Comparison of ENCODE assay signal across 12 mouse cellular contexts in genomic region chr14:58976791-58977190, GRCm38 (mm10).
"Had no signal": no experiment of that assay in that cellular context is flagged by ENCODE, and none has a peak within 500 bp of the region (broad histone marks: within the 10 kb centered on the region; RNA-seq: fewer than 3 reads in every experiment).

No protein-coding gene starts in this region.

- DNase-seq: retina, postnatal 1 day; right cerebral cortex, adult 18-20 months; right cerebral cortex, postnatal 14 days; right cerebral cortex, postnatal 25 days; right cerebral cortex, postnatal 4 days; spleen, adult 18-20 months; thymus, adult 18-20 months; thymus, adult 2 months; thymus, postnatal 14 days; thymus, postnatal 25 days; thymus, postnatal 36 days; thymus, postnatal 4 days had no signal
